Mouse (Mus musculus) urinary bladder, postnatal 36 days (tissue): ENCODE measurements around the gene Dcxr.
"Not testable (repeated sequence)": the region's sequence is repeated elsewhere in the genome, so short reads cannot be mapped to it uniquely, and the experiment has no call there.

Experiments used
- DNase-seq, 2 experiments: peaks; one replicate each; pipeline ENCODE4 v3.0.0; 2022; ENCODE audit warnings: low spot score in 2 of 2, mixed read lengths in 1 of 2

Dcxr gene

DNA sequence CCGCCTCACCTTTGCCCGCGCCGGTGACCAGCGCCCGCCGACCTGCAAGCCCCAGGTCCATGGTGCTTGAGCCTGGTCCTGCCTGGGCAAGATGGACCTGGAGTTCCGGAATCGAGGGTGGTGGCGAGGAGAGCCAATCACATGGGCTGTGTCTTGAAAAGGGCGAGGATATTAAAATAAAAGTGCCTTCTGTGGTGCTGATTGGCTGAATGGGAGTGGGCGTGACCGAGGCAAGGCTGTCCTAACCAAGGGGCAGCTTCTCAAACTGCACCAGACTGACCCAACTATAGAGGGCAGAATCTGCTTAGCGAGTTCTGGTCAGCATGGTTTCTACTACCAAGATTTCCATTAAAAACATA is at the start of gene Dcxr:
Gene Dcxr, minus strand, starts transcription at position 113 of the 359 bp plus-strand sequence.
- peak; percentile 83 to 91 for DNase-seq

DNA sequence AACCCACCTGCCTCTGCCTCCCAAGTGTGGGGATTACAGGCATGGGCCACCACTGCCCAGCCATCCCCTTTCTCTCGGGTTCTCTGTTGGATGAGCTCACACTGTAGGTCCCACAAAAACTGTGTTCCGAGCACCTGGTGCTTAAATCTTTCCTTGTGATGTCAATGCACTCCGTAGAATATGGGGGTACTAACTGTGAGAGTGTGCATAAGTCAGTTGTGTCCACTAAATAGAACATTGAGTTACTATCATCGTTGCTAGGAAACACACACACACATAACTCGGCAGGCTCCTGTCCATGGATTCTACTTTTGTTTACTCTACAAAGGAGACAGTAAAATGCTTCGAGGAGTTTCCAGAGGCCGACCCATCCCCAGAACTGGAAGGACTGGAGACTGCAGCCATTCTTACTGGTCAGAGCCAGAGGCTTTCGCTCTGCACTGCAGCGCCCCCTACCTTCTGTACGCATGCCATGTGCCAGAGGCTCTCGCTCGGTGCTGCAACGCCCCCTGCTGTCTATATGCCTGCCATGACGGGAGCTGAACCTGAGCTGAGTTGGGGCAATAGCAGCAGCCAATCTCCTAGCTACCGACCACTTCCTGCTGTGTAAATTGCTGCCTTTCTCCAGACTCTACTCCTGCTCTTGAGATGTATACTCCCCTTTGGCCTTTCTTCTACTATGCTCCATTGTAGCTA is 48.8 kb upstream of the Dcxr start:
- DNase-seq: peak; percentile 91 to 95

DNA sequence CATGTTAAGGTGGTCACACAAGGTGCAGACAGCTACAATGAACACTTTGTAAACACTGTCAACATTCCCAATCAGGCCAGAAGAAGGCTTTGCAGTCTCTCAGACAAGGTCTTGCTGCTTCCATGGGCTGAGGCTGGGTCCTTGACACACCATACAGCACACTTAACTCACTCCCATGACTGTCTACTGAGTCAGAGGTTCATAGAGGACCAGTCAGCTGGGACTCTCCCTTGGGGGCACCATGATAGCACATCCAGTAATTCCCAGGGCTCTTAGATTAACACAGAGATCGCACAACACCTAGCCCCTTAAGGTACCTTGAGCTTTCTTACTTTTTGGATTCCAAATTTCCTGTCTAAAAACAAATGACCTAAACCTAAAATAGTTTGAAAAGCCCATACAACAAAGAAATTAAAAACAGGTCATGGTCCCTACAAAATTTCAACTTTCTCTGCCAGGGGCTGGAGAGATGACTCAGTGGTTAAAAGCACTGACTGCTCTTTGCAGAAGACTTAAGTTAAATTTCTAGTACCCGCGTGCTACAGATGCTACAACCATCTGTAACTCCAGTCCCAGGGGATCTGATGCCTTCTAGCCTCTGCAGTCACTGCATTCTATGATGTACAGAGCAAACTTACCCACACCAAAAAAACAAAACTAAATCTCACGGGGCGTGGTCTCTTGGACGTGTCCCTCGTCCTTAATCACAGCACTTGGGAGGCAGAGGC is 46.5 kb upstream of the Dcxr start:
- DNase-seq: no peak

DNA sequence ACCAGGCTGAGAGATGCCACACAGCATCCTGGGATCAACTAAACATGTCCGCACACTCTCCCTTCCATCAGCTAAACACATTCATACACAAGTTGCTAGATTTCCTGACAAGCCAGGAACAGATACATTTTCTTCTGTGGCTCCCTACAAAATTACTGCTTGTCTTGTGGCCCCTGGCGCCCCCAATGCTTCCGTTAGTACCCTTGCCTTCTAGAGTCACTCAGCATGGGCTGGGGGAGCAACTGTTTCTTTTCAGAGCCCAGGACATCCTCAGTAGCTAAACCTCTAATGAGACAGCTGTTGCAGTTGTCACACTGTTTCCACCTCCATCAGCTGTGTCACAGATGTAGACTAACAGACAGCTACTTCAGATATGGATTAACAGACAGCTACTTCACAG is 45.7 kb upstream of the Dcxr start:
- DNase-seq: no peak

DNA sequence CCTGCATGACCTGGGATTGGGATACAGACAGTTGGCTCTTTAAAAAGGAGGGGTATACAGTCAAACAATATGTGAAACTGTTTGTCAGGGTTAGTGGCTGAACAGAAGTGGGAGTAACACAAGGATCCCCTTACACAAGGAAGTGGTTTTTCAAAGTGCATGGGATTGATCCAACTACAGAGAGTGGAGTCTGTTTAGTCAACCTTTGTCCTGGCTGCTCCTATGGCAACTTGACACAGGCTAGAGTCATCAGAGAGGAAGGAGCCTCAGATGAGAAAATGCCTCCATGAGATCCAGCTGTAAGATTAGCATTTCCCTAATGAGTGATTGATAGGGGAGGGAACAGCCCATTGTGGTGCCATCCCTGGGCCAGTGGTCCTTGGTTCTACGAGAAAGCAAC is 41.1 kb upstream of the Dcxr start:
- DNase-seq: no peak

DNA sequence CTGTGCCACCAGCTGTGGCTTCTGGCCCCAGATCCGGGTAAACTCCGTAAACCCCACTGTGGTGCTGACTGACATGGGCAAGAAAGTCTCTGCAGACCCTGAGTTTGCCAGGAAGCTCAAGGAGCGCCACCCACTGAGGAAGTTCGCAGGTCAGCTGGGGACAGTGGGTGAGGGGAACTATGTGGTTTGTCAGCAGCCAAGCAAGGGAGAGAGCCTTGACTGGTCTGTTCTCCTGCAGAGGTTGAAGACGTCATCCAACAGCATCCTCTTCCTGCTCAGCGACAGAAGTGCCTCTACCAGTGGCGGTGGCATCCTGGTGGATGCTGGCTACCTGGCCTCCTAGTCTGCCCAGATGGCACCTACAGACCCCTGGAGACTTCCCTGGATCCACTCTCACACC is 39.9 kb upstream of the Dcxr start:
- DNase-seq: not testable (repeated sequence)

DNA sequence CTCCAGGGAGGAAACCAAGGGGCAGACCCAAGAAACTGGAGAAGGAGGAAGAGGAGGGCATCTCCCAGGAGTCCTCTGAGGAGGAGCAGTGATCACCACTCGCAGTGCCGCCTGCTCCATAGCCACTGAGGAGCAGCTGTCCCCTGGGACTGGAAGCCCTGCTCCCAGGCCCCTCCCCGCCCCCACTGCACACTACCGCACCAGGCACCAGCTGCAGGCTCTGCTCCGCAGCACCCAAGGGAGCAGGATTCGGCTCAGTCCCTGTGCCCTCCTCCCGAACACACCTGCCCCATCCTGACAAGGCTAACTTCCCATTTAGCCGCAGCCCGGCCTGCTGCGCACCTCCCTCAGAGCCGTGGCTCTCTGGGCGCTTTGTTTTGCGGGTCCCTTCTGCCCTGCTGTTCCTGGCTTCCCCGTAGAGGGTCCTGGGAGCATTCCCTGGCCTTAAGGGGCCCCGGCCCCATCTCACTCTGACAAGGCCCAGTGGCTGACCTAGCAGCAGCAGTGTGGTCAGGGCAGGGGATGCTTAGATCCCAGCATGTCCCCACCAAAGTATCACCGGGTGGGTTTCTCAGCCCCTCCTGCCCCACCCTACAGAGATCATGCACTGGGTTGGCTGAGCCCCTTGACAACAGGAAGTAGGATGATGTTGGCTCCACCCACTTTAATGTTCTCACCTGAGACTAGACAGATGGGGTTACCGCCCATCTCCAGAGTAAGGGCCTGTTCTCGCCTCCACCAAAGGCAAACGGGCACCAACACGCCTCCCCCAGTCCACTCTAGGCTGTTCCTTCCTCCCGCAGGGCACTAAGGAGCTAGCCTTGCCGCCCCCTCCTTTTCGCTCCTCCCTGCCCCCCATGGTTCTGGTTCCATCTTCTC is 36.3 kb upstream of the Dcxr start:
- not testable (repeated sequence) for DNase-seq

DNA sequence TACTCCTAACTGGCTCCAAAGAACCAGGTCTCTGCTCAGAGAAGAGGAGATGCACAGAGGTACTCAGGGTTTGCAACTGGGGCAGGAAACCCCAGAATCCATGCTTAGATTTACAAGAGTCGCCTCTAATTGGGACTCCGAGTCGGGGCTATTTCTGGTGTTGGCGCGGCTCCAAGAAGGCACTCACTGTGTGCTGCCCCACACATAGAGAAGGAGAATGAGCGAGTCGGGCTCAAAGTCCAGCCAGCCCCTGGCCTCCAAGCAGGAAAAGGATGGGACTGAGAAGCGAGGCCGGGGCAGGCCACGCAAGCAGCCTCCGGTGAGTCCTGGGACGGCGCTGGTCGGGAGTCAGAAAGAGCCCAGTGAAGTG is 35.6 kb upstream of the Dcxr start, which contains the start of gene Hmga1b:
Gene Hmga1b, plus strand, starts transcription at position 123 of the 370 bp plus-strand sequence.
- not testable (repeated sequence) for DNase-seq

DNA sequence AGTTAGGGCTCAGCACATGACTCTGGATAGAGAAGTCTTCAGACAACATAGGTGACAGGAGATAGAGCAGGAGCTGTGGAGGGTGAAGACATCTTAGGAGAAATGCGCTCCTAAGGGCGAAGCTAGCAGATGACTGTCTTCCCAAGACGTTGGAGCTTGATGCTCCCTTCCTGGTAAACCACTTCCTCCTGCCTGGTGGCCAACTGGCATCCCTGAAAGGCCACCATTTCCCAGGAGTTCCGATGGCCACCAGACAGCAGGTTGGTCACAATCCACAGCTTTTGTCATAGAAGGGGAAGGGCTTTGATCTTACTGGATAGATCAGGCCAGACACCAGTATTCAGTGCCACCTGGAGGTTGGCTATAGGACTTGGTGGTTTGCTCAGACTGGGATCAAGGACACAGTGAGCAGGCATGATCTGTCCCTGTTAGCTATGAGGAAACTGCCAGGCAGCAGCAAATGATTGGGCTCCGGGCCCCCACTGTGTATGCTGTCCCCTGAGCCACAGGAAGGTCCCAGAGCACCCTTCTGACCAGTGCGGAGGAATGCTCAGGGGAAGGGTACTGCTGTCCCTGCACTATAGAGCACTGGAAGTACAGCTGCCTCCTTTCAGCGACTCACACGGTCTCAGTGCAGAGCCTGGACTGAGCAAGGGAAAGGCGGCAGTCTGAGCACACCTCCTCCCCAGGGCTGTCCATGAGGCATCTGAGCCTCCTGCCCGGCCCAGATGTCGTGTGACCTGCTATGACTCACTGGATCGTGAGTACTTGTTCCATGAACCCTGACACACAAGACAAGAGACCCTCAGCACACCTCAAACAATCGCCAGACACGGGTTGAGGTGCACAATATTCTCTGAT is 35.0 kb upstream of the Dcxr start:
- no peak for DNase-seq

DNA sequence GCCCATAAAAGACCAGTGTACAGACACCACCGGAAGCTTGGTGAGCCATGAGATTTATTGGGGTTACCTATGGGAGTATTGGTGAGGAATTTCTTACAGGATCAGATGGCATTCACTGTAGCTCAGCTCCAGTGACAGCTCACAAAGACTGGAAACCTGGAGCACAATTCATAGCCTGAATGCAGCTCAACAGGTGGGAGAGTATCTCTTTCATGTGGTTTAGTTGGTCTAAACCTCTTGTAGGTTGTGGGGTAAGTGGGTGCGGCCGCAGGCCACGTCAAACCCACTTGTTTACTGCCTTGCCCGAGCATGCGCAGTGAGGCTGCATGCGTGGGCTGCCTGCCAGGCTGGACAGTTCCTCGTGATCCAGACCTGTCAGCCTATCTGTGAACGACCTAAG is 33.2 kb upstream of the Dcxr start:
- no peak for DNase-seq

DNA sequence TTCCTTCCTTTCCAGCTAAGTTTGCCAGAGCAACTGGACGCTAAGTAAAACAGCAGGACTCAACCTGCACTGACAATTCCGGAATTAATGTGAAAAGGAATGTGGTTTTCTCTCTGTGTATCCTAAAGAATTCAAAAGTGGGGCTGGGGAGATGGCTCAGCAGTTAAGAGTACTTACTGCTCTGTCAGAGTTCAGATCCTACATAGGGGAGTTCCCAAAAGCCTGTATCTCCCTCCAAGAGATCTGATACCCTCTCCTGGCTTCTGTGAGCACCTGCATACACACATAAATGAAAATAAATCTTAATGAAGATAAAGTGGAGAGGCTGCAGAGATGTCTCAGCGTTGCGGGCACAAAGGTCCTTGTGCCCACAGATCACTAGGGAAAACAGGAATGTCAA is 24.5 kb upstream of the Dcxr start:
- no peak for DNase-seq

DNA sequence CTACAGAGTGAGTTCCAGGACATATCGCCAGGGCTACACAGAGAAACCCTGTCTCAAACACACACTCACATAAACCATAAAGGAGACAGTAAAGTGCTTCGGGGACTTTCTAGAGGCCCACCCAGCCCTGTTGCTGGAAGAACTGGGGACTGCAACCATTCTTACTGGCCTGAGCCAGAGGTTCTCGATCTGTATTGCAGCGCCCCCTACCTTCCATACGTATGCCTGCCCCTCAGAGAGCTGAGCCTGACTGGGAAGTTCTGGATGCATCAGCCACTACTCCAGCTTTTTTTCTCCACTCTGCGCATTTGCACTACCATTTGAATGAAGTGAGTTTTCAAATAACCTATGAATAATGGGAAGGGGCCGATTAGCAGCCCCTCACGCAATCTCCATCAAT is 22.3 kb upstream of the Dcxr start:
- peak in 1 of 2 experiments; percentile 36 for DNase-seq

DNA sequence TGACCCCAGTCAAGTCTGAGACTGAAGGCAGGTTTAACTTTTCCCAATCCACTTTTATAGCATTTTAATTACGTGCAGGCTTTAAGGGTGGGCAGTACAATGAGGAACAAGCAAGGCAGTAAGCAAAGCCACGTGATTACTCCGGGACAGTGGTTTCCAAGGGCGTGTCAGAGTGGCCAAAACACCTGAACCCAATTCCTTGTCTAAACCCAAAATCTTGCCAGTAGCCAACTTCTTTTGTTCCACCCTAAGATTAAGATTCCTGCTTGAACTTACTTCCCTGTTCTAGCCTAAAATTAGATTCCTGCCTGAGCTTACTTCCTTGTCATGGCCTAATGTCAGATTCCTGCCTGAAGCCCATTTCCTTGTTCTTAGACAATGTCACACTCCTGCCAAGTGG is 20.9 kb upstream of the Dcxr start:
- DNase-seq: no peak

DNA sequence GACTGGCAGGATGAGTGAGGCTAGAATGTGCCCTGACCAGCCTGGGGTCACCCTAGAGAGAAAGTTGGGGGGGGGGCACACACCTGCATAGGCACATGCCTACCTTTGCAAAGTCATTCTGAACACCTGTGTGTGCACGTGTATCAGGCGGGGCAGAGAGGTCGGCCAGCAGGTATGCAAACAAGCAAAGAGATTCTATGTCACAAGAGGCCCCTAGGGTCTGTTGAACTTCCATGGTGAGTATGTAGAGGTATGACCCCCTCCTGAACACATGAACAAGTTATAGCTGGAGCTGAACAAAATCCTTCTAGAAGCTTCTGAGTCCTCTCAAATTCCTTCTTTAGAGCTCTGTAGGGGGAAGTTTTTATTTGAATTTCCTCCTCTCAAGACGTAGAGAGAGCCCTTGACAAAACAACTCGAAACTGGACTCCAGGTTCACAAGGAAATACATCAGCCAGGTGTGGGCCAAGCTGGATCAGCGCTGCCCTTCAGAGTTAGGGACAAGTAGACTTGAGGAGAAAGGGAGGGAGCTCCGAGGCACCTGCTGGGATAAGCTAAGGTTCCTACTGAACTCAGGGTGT is 17.1 kb upstream of the Dcxr start:
- no peak for DNase-seq

DNA sequence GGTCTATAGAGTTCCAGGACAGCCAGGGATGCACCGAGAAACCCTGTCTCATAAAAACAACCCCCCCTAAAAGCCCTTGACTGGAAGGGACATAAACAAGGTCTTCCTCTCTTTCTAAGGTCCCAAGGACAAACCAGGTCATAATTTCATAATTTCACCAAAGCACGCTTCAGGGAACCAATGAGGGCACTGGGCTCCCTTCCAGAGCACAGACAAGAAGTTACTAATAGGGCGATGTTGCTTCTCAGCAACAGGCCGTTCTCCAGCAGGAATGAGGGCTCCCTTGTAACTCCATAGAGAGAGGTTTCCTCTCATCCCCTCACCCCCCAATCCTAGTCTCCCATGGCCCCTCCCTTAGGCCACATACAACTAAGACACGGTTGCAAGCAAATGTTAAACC is 13.9 kb upstream of the Dcxr start:
- no peak for DNase-seq

DNA sequence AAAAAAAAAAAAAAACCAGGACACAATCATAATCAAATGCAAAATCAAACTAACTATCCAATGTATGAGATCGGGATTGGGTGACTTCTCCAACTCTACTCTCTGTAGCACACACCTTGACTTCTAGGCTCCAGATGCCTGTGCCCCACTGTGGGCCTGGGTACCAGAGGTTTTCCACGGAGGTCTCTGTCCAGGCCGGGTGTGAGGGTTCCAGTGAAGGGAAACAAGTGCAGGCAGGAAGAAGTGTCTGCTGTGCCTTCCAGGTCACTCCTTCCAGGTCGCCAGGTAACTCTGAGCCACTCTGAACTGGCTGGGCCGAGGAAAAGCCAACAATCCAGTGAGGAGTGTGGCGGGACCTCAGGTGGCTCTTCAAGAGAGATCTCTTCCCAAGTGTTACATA is 9.3 kb upstream of the Dcxr start:
- no peak for DNase-seq

DNA sequence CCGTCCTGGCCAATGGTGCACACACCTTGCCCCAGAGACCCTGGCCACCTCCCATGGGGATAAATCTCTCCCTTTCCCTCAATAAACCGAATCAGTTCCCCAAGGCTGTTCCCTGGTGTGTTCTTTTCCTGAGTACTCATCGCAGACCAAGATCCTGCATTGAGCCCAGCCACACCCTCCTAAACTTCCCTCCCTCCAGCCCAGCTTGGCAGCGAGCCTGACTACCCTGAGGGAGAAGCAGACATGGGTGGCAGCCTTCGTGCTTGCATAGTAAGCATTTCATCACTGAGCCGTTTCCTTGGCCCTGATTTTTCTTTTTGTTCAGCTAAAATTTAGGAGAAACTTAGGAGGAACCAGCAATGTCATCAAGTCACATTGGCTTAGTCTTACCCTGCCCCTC is 6.4 kb upstream of the Dcxr start:
- peak; percentile 49 to 80 for DNase-seq

DNA sequence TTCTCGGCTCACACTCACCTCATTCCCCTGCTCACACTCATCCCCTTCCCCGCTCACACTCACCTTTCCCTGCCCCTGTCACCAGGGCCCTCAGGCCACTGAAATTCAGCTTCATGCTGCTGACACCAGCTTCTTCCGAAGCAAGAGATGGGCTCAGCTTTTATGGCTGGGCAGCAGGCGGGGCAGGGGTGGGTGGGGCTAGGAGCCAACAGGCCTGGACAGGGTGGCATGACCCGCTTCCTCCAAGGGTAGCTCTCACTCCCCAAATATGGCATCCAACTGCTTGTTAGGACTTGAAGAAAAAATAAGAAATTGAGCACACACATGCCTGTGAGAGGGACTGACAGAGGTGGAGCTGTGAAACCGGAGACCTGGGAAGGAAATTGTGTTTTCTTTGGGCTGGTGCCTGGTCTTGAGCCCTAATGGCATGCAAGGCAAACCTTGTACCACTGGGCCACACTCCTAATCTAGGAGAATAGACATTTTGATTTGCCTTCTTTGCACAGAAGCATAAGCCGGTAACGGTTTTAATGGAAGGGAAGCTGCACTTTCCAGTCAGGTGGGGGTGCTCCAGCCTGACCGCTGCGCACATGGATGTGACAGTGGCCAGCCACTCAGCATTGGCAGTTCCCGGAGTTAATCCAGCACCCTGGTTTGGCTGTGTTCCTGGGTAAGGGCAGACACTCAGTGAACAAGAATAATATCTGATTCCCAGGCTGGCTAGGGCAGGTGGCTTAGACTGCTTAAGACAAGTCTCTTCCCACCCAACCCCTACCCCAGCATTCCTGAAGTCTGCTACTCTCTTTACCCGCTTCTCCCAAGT is 5.0 kb upstream of the Dcxr start, which contains the start of gene Cbr2:
Gene Cbr2, minus strand, starts transcription at position 257 of the 823 bp plus-strand sequence.
- DNase-seq: peak; percentile 56 to 65

DNA sequence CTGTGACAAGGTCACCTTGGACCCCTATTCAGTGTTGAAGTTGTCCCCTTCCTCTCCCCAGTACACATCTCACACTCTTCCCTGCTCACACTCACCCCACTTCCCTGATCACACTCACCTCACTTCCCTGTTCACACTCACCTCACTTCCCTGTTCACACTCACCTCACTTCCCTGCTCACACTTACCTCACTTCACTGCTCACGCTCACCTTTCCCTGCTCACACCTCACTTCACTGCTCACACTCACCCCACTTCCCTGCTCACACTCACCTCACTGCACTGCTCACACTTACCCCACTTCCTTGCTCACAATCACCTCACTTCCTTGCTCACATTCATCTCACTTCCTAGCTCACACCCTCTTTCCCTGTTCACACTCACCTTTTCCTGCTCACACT is 4.3 kb upstream of the Dcxr start:
- no peak for DNase-seq

DNA sequence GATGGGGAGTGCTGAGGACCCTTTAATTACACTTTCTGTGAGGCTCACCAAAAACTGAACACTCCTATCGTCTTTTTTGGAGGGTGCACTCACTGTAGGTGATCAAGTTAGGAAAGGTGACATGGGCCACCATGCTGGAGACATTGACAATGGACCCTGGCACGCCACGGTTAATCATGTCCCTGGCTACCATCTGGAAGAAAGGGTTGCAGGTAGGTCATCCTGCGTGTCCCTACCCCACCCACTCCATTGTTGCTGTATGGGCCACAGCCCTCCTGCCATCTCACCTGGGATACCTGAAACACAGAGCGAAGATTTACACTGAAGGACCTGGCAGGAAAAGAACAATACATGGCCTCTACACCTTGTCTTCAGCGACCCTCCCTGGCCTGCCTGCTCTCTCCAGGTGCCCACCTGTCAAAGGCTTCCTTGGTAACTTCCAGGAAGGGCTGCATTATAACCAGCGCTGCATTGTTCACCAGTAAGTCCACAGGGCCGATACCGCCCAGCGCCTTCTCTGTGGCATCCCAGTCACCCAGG is 3.3 kb upstream of the Dcxr start:
- no peak for DNase-seq
